Mouse (Mus musculus): ENCODE results near the gene Sub1.

GRCm38 (mm10) chr15:12025341-12025740, 28.6 kb upstream of the Sub1 start:
- TF ChIP-seq CTCF (IDR thresholded peaks at IDR 0.05; ENCODE audit: extremely low read depth, insufficient read length, insufficient replicate concordance, low read depth, low read length) (no peak), POLR2A (IDR thresholded peaks at IDR 0.05; ENCODE audit: low read depth, low read length) (no peak)
